Mouse (Mus musculus): ENCODE results near the gene Cabp2. TPM values are rescaled to one million over a fixed set of nuclear protein-coding genes. Genes with fewer than 3 reads are reported as not detected.
A peak's percentile ranks its signal among the peaks of the same experiment; 100 is the strongest.
"Not testable (repeated sequence)": the region's sequence is repeated elsewhere in the genome, so short reads cannot be mapped to it uniquely, and the experiment has no call there.

Gene Cabp2
- polyA plus RNA-seq (2014; fragmentation: Nextera tagmentation; extraction: Ambion mirVana), result not detected in 2 replicates

DNA sequence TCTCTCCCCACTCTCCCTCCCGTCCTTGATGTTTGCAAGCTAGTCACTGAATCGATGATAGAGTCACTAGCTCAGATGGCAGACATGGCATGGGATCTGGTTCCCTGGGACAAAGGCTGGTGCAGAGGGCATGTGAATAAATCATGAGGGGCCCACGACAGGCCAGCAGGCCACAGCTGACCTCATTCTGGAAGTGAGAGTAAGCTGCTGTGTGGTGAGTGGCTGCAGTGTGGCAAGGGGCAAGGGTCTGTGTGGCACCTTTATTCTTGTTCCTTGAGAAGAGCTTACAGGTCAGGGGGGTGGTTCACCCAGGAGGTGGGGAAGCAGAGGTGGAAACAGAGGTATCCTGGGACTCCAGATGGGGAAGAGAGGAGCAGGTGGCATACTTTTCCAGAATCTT, at the start of gene Cabp2:
TSS of gene Cabp2 (plus strand) at position 185 of the 400 bp plus-strand sequence.
- Histone ChIP-seq H3K4me2 (ENCODE audit: low read depth, low read length) (no peak within 1 kb of the TSS), H3K9ac (replicated peaks; ENCODE audit: low read depth, low read length) (no peak within 1 kb of the TSS), H3K36me3 (ENCODE audit: control insufficient read depth, insufficient read depth, low read length) (no peaks in the 10 kb centered on the region), H3K9me3 (ENCODE audit: control insufficient read depth, low read length) (no peaks in the 10 kb centered on the region), H3K27ac (ENCODE audit: low read depth, low read length) (no peak within 1 kb of the TSS), H3K4me1 (ENCODE audit: control insufficient read depth, insufficient read depth, low read length) (no peaks in the 10 kb centered on the region), H3K4me3 (ENCODE audit: low read depth, low read length) (no peak within 1 kb of the TSS), H3K27me3 (ENCODE audit: control insufficient read depth, insufficient read depth, low read length) (no peaks in the 10 kb centered on the region)
- no peak for ATAC-seq (ENCODE audit: low read depth)
- WGBS, result 61% methylated on average over 3 of the region's 3 CpGs

DNA sequence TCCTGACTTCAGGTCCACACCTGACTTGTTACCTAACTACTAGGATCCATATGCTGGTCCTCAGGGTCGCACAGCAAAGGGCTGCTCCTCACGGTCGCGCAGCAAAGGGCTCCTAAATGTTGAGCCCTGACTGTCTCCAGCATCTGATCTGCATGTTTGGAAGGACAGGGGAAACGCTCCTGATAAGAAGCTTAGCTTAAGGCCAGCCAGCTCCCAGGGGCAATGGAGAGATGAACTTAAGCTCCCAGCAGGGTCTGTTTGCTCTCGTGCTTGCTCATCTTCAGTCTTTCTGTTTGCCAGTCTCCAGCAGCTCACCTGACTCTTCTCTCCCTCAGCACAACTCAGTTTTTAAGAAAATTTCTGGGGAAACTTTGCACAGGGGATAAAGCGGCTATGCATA, 48.7 kb upstream of the Cabp2 start:
- 81% methylated on average over 7 of the region's 7 CpGs for WGBS
- Histone ChIP-seq H3K4me3 (ENCODE audit: low read depth, low read length) (no peak overlapping the region), H3K27me3 (ENCODE audit: control insufficient read depth, insufficient read depth, low read length) (no peaks in the 10 kb centered on the region), H3K4me2 (ENCODE audit: low read depth, low read length) (no peak overlapping the region), H3K9ac (replicated peaks; ENCODE audit: low read depth, low read length) (no peak overlapping the region), H3K4me1 (ENCODE audit: control insufficient read depth, insufficient read depth, low read length) (no peaks in the 10 kb centered on the region), H3K9me3 (ENCODE audit: control insufficient read depth, low read length) (no peaks in the 10 kb centered on the region), H3K36me3 (ENCODE audit: control insufficient read depth, insufficient read depth, low read length) (no peaks in the 10 kb centered on the region), H3K27ac (ENCODE audit: low read depth, low read length) (no peak overlapping the region)
- ATAC-seq (ENCODE audit: low read depth), result no peak

DNA sequence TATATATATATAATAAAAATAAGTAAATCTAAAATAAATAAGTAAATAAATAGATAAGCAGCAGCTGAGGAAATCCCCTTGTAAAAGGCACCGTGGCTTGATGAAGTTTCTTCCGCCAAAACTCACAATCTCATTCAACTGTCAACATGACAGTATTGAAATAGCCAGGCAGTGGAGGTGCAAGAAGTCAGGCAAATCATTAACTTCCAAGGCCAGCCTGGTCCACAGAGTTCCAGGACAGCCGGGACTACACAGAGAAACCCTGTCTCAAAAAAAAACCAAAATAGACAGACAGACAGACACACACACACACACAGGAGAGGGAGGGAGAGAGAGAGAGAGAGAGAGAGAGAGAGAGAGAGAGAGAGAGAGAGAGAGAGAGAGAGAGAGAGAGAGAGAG, 48.1 kb upstream of the Cabp2 start:
- H3K27me3 ChIP-seq (ENCODE audit: control insufficient read depth, insufficient read depth, low read length), result no peaks in the 10 kb centered on the region
- H3K27ac ChIP-seq (ENCODE audit: low read depth, low read length), result no peak overlapping the region
- no peak overlapping the region for H3K9ac ChIP-seq (replicated peaks; ENCODE audit: low read depth, low read length)
- H3K9me3 ChIP-seq (ENCODE audit: control insufficient read depth, low read length), result no peaks in the 10 kb centered on the region
- no peak overlapping the region for H3K4me3 ChIP-seq (ENCODE audit: low read depth, low read length)
- H3K36me3 ChIP-seq (ENCODE audit: control insufficient read depth, insufficient read depth, low read length), result no peaks in the 10 kb centered on the region
- 81% methylated on average over 3 of the region's 3 CpGs for WGBS
- no peak for ATAC-seq (ENCODE audit: low read depth)
- H3K4me2 ChIP-seq (ENCODE audit: low read depth, low read length), result no peak overlapping the region
- no peaks in the 10 kb centered on the region; the same call in 1 of the 2 replicates for H3K4me1 ChIP-seq (ENCODE audit: control insufficient read depth, insufficient read depth, low read length)

DNA sequence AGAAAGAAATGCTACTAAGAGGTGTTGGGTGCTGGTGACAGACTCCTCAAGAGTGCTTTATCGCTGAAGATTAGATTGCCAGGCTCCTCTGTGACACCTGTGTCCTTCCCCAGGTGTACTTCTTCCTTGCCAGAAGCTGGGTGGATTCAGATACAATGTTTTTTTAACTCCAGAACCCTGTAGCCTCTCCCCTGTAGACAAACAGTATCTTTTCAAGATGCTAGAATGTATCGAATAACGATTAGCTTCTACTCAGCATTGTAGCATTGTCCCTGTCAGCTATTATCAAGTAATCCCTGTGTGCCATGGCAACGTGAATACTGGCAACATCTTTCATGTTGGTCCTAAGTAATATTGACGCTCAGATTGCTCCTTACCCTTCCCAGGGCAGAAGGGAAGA, 47.6 kb upstream of the Cabp2 start:
- Histone ChIP-seq H3K36me3 (ENCODE audit: control insufficient read depth, insufficient read depth, low read length) (no peaks in the 10 kb centered on the region), H3K27ac (ENCODE audit: low read depth, low read length) (no peak overlapping the region), H3K4me3 (ENCODE audit: low read depth, low read length) (no peak overlapping the region), H3K9me3 (ENCODE audit: control insufficient read depth, low read length) (no peaks in the 10 kb centered on the region), H3K4me1 (ENCODE audit: control insufficient read depth, insufficient read depth, low read length) (no peaks in the 10 kb centered on the region; the same call in 1 of the 2 replicates), H3K27me3 (ENCODE audit: control insufficient read depth, insufficient read depth, low read length) (no peaks in the 10 kb centered on the region), H3K9ac (replicated peaks; ENCODE audit: low read depth, low read length) (no peak overlapping the region), H3K4me2 (ENCODE audit: low read depth, low read length) (no peak overlapping the region)
- 66% methylated on average over 5 of the region's 5 CpGs for WGBS
- no peak for ATAC-seq (ENCODE audit: low read depth)

DNA sequence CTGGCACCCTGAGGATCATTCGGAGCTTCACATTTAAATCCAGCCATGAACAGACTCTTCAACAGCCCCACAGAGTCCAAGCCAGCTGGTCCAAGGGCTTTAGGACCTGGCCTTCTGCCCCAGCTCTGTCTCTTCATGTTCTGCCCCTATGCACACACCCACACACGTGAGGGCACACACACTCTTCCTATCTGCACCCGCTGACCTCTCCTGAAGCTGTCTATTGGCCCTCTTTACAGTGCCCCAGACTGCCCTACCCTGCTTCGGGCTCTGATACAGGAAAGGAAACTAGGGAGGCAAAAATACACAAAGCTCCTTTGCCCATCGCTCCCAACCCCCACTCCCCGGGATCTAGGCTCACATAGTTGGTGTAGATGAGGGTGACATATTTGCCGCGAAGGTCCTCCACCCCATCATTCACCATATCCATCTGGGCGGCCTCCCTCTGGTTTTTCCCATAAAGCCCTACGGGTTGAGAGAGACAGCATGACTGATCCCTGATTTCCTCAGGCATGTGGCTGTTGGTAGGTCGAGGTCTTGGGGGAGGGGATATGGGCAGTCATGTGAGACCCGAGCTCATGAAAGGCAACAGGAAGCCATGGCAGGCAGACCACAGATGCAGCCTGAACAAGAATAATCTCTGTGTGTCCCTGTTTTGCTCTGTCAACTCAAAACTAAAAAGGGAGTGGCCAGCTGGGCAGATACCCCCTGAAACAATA, 44.9 kb upstream of the Cabp2 start:
- H3K4me2 ChIP-seq (ENCODE audit: low read depth, low read length), result no peak overlapping the region
- no peaks in the 10 kb centered on the region for H3K9me3 ChIP-seq (ENCODE audit: control insufficient read depth, low read length)
- no peaks in the 10 kb centered on the region; the same call in 1 of the 2 replicates for H3K4me1 ChIP-seq (ENCODE audit: control insufficient read depth, insufficient read depth, low read length)
- no peaks in the 10 kb centered on the region for H3K36me3 ChIP-seq (ENCODE audit: control insufficient read depth, insufficient read depth, low read length)
- H3K4me3 ChIP-seq (ENCODE audit: low read depth, low read length), result no peak overlapping the region
- no peak overlapping the region for H3K9ac ChIP-seq (replicated peaks; ENCODE audit: low read depth, low read length)
- ATAC-seq (ENCODE audit: low read depth), result no peak
- WGBS, result 80% methylated on average over 12 of the region's 12 CpGs
- H3K27ac ChIP-seq (ENCODE audit: low read depth, low read length), result no peak overlapping the region
- H3K27me3 ChIP-seq (ENCODE audit: control insufficient read depth, insufficient read depth, low read length), result no peaks in the 10 kb centered on the region

DNA sequence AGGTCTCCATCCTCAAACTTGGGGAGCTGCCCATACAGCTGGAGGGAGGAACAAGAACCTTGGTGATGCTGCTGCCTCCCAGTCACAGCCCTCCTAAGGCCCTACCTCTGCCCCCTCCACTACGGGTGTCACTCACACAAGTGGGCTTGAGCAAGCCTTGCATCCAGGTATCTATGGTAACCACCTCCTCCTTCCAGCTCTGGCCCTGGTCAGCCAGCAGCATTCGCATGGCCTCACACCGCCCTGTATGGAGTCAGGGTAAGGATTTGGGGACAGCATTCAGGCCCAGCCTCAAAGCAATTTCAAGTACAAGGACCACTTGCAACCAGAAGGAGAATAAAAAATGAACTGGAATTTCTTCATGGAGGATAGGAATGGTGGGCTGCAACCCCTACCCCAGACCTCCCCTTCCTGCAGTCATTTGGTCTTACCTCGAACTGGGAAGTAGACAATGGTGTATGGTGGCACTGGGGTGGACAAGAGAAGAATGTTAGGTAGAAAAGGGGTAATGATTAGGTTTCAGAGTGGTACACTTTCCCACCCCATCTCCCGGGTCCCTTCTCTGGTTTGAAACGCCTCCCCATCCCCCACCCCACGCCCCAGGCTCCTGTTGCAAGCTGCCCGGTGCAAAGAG, 44.1 kb upstream of the Cabp2 start:
- Histone ChIP-seq H3K9ac (replicated peaks; ENCODE audit: low read depth, low read length) (peak overlapping the region; percentile 65), H3K27ac (ENCODE audit: low read depth, low read length) (peak overlapping the region; percentile 44; the same call in 1 of the 2 replicates), H3K4me2 (ENCODE audit: low read depth, low read length) (peak overlapping the region; percentile 68), H3K4me3 (ENCODE audit: low read depth, low read length) (peak overlapping the region; percentile 54)
- not testable (repeated sequence) for ATAC-seq (ENCODE audit: low read depth); H3K9me3 ChIP-seq (ENCODE audit: control insufficient read depth, low read length); H3K4me1 ChIP-seq (ENCODE audit: control insufficient read depth, insufficient read depth, low read length); H3K36me3 ChIP-seq (ENCODE audit: control insufficient read depth, insufficient read depth, low read length); H3K27me3 ChIP-seq (ENCODE audit: control insufficient read depth, insufficient read depth, low read length)
- WGBS, result 27% methylated on average over 7 of the region's 8 CpGs

DNA sequence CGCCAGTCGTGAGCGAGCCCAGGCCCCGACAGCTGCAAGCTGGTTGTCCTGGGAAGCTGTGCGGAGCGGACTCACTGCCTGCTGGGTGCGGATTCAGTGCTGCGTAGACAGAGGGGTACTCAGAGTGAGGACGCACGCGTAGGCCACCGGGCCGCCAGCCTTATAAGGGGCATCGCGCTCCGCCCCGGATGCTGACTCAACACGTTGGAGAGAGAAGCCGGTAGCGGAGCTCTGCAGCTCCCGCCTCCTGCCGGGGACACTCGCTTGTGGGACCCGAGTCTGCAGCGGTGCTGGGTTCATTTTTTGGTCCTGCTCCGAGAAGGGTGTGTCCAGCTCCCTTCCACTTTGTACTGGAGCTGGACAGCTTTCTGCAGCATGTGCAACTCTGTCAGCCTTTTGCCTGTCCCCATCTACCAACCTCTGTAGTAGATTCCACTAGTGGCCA, 43.6 kb upstream of the Cabp2 start, which contains the start of gene Gstp1:
TSS of gene Gstp1 (minus strand) at position 198 of the 445 bp plus-strand sequence.
- peak; percentile 86 for ATAC-seq (ENCODE audit: low read depth)
- H3K4me1 ChIP-seq (ENCODE audit: control insufficient read depth, insufficient read depth, low read length), result no peaks in the 10 kb centered on the region; the same call in 1 of the 2 replicates
- no peaks in the 10 kb centered on the region for H3K9me3 ChIP-seq (ENCODE audit: control insufficient read depth, low read length)
- H3K4me3 ChIP-seq (ENCODE audit: low read depth, low read length), result peak within 1 kb of the TSS; percentile 54
- H3K27ac ChIP-seq (ENCODE audit: low read depth, low read length), result peak within 1 kb of the TSS; percentile 44; the same call in 1 of the 2 replicates
- peak within 1 kb of the TSS; percentile 65 for H3K9ac ChIP-seq (replicated peaks; ENCODE audit: low read depth, low read length)
- under 1% methylated on average over 26 of the region's 26 CpGs for WGBS
- peak within 1 kb of the TSS; percentile 68 for H3K4me2 ChIP-seq (ENCODE audit: low read depth, low read length)
- H3K36me3 ChIP-seq (ENCODE audit: control insufficient read depth, insufficient read depth, low read length), result no peaks in the 10 kb centered on the region
- H3K27me3 ChIP-seq (ENCODE audit: control insufficient read depth, insufficient read depth, low read length), result no peaks in the 10 kb centered on the region

DNA sequence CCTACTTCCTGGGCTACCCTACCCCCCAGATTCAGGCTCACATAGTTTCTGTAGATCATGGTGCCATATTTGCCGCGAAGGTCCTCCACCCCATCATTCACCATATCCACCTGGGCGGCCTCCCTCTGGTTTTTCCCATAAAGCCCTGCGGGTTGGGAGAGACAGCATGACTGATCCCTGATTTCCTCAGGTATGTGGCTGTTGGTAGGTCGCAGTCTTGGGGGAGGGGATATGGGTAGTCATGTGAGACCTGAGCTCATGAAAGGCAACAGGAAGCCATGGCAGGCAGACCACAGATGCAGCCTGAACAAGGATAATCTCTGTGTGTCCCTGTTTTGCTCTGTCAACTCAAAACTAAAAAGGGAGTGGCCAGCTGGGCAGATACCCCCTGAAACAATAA, 40.4 kb upstream of the Cabp2 start:
- not testable (repeated sequence) for ATAC-seq (ENCODE audit: low read depth); H3K27me3 ChIP-seq (ENCODE audit: control insufficient read depth, insufficient read depth, low read length); H3K4me2 ChIP-seq (ENCODE audit: low read depth, low read length); H3K27ac ChIP-seq (ENCODE audit: low read depth, low read length); H3K9ac ChIP-seq (replicated peaks; ENCODE audit: low read depth, low read length); H3K36me3 ChIP-seq (ENCODE audit: control insufficient read depth, insufficient read depth, low read length); H3K4me3 ChIP-seq (ENCODE audit: low read depth, low read length); H3K4me1 ChIP-seq (ENCODE audit: control insufficient read depth, insufficient read depth, low read length); H3K9me3 ChIP-seq (ENCODE audit: control insufficient read depth, low read length)
- 89% methylated on average over 5 of the region's 5 CpGs for WGBS

DNA sequence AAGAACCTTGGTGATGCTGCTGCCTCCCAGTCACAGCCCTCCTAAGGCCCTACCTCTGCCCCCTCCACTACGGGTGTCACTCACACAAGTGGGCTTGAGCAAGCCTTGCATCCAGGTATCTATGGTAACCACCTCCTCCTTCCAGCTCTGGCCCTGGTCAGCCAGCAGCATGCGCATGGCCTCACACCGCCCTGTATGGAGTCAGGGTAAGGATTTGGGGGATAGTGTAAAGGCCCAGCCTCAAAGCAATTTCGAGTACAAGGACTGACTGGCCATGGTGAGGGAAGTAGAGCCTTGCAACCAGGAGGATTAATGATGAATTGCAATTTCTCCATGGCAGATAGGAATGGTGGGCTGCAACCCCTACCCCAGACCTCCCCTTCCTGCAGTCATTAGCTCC, 39.9 kb upstream of the Cabp2 start:
- not testable (repeated sequence) for H3K27me3 ChIP-seq (ENCODE audit: control insufficient read depth, insufficient read depth, low read length); ATAC-seq (ENCODE audit: low read depth)
- 80% methylated on average over 3 of the region's 4 CpGs for WGBS

More for the DNA sequence above, 39.9 kb upstream of the Cabp2 start:
- not testable (repeated sequence) for H3K9me3 ChIP-seq (ENCODE audit: control insufficient read depth, low read length); H3K4me1 ChIP-seq (ENCODE audit: control insufficient read depth, insufficient read depth, low read length); H3K27ac ChIP-seq (ENCODE audit: low read depth, low read length); H3K36me3 ChIP-seq (ENCODE audit: control insufficient read depth, insufficient read depth, low read length); H3K9ac ChIP-seq (replicated peaks; ENCODE audit: low read depth, low read length); H3K4me3 ChIP-seq (ENCODE audit: low read depth, low read length); H3K4me2 ChIP-seq (ENCODE audit: low read depth, low read length)
